Mouse (Mus musculus) cerebellum, adult 2 months (tissue): ENCODE measurements at regions not wholly inside any gene's neighbourhood (a gene's known extent, or its start where the extent isn't known, plus 50 kb on each side); places are given as distances from the start of the nearest gene placed in this dataset.

Source experiments
- CTCF ChIP-seq: fragments of 200-500 bp; IDR thresholded peaks from 2 replicates; pipeline ENCODE4 v1.5.1; 2011; ENCODE audit warnings: low read depth, mild to moderate bottlenecking, control low read depth, low read length, moderate library complexity, borderline replicate concordance; ENCODE audit not compliant: insufficient read depth
- POLR2A ChIP-seq: fragments of 200-500 bp; IDR thresholded peaks from 2 replicates; pipeline ENCODE4 v1.6.1; 2011; ENCODE audit warnings: low read length, control low read depth, borderline replicate concordance; ENCODE audit not compliant: insufficient read depth

- no peak for TF ChIP-seq POLR2A
- no peak for TF ChIP-seq CTCF
Measured at GRCm38 (mm10) chr14:61758586-61758985, 151.3 kb downstream of the Kcnrg start.
